In the genomic region with DNA sequence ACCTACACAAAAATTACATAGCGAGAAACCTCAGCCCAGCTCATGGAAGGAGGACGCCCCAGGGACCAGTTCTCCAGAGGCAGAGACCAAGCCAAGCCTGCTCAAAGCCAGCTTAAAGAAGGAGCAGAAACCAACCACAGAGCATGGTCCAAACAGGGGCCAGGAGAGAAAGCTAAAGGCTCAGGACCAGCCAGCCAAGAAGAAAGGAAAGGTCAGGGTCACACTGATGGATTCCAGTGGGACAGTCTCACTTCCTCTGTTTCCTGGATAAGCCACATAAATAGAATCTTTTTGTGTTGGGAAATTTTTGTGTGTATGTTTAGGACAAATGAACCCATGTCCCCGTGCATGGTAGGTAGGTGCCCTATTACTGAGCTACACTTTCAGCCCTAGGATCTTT, we compare ENCODE assay signal across 16 mouse cellular contexts. TPM values are rescaled to one million over a fixed set of nuclear protein-coding genes. Genes with fewer than 3 reads are reported as not detected.
"Had no signal": no experiment of that assay in that cellular context is flagged by ENCODE, and none has a peak within 500 bp of the region (broad histone marks: within the 10 kb centered on the region; RNA-seq: fewer than 3 reads in every experiment).

No protein-coding gene starts in this region.

- H3K4me2 ChIP-seq: liver, embryonic 13.5 days; midbrain, embryonic 13.5 days; stomach, embryonic 15.5 days had no signal

- ATAC-seq: midbrain, embryonic 13.5 days; midbrain, embryonic 16.5 days had no signal

- DNase-seq: kidney, adult 9 months; kidney, postnatal 25 days; layer of hippocampus, postnatal 36 days; liver, embryonic 13.5 days; lung, adult 2 months; lung, postnatal 14 days; lung, postnatal 4 days; right cerebral cortex, adult 18-20 months; right cerebral cortex, postnatal 25 days; spleen, adult 18-20 months; thymus, postnatal 25 days had no signal

- H3K36me3 ChIP-seq: liver, embryonic 13.5 days; midbrain, embryonic 13.5 days; stomach, embryonic 15.5 days had no signal

- H3K9me3 ChIP-seq: liver, embryonic 13.5 days; midbrain, embryonic 13.5 days; stomach, embryonic 15.5 days had no signal

- H3K27me3 ChIP-seq: midbrain, embryonic 13.5 days; stomach, embryonic 15.5 days had no signal

- H3K9ac ChIP-seq: liver, embryonic 13.5 days; midbrain, embryonic 13.5 days; stomach, embryonic 15.5 days had no signal

- H3K4me1 ChIP-seq: liver, embryonic 13.5 days; midbrain, embryonic 13.5 days; stomach, embryonic 15.5 days had no signal

- H3K4me3 ChIP-seq: left cerebral cortex, adult 2 months; liver, embryonic 13.5 days; midbrain, embryonic 13.5 days; stomach, embryonic 15.5 days had no signal

- H3K27ac ChIP-seq: left cerebral cortex, adult 2 months; liver, embryonic 13.5 days; midbrain, embryonic 13.5 days; stomach, embryonic 15.5 days had no signal

RNA-seq across cellular contexts. Expression of gene Pilra, which starts 39.5 kb away (rescaled TPM):
- polyA plus RNA-seq: neural tube, embryonic 14.5 days had no signal
